Mouse (Mus musculus) liver, embryonic 14 days (tissue): Measurements from ENCODE around the gene Slc35g3. TPM values are rescaled to one million over a fixed set of nuclear protein-coding genes. Genes with fewer than 3 reads are reported as not detected.

Experiments
- polyA plus RNA-seq: library from polyadenylated mRNA; depleted of rRNA; stranded (reverse); fragments of >200 nt; gene quantifications from 2 replicates; pipeline ENCODE4 v1.2.3, GENCODE M21; 2012; rRNA removed

Gene Slc35g3
- polyA plus RNA-seq, result 0.03 TPM in 1 of 2 replicates, not detected in the other

GRCm38 (mm10) chr11:69761868-69762267, at the start of gene Slc35g3:
TSS of gene Slc35g3 (minus strand) at chr11:69761968.

GRCm38 (mm10) chr11:69804972-69805909, 43.5 kb upstream of the Slc35g3 start, which contains the start of gene Tmem102:
TSS of gene Tmem102 (minus strand) at chr11:69805624.

GRCm38 (mm10) chr11:69801379-69801977, 39.7 kb upstream of the Slc35g3 start, which contains the start of gene Fgf11:
TSS of gene Fgf11 (minus strand) at chr11:69801857.

GRCm38 (mm10) chr11:69795168-69795982, 33.6 kb upstream of the Slc35g3 start, which contains the start of gene Chrnb1:
TSS of gene Chrnb1 (minus strand) at chr11:69795943.

GRCm38 (mm10) chr11:69765221-69766125, 3.7 kb upstream of the Slc35g3 start, which contains the start of gene Zbtb4:
TSS of gene Zbtb4 (plus strand) at chr11:69765912.

GRCm38 (mm10) chr11:69758478-69758970, 3.2 kb downstream of the Slc35g3 start, which contains the start of gene Polr2a:
TSS of gene Polr2a (minus strand) at chr11:69758637.

Other genes with a start within 250 kb of the Slc35g3 start
- gene Dnah2, start 212.9 kb downstream of the Slc35g3 start, polyA plus RNA-seq, result 0.01 and 0.06 TPM in 2 replicates
- 0.90 and 0.99 TPM in 2 replicates for gene Efnb3, start 201.8 kb downstream of the Slc35g3 start, polyA plus RNA-seq
- 8.8 and 10.8 TPM in 2 replicates for gene Wrap53, start 181.7 kb downstream of the Slc35g3 start, polyA plus RNA-seq
- gene Trp53, start 181.6 kb downstream of the Slc35g3 start, polyA plus RNA-seq, result 61.5 and 74.1 TPM in 2 replicates
- gene Atp1b2, start 156.0 kb downstream of the Slc35g3 start, polyA plus RNA-seq, result 17.8 and 21.7 TPM in 2 replicates
- 19.1 and 24.0 TPM in 2 replicates for gene Shbg, start 144.1 kb downstream of the Slc35g3 start, polyA plus RNA-seq
- gene Sat2, start 139.9 kb downstream of the Slc35g3 start, polyA plus RNA-seq, result 5.7 and 7.0 TPM in 2 replicates
- 21.3 and 22.6 TPM in 2 replicates for gene Fxr2, start 129.0 kb downstream of the Slc35g3 start, polyA plus RNA-seq
- 0.02 and 0.09 TPM in 2 replicates for gene Sox15, start 106.7 kb downstream of the Slc35g3 start, polyA plus RNA-seq
- 34.7 and 42.4 TPM in 2 replicates for gene Mpdu1, start 99.3 kb downstream of the Slc35g3 start, polyA plus RNA-seq
- 7.8 and 10.5 TPM in 2 replicates for gene Cd68, start 95.8 kb downstream of the Slc35g3 start, polyA plus RNA-seq
- 445 and 498 TPM in 2 replicates for gene Eif4a1, start 89.5 kb downstream of the Slc35g3 start, polyA plus RNA-seq
- gene Senp3, start 79.9 kb downstream of the Slc35g3 start, polyA plus RNA-seq, result 46.2 and 57.7 TPM in 2 replicates
- 0.29 and 0.31 TPM in 2 replicates for gene Tnfsf13, start 76.2 kb downstream of the Slc35g3 start, polyA plus RNA-seq
- 3.4 and 3.8 TPM in 2 replicates for gene Tnfsf12, start 66.1 kb downstream of the Slc35g3 start, polyA plus RNA-seq
- gene Tnfsfm13, start 65.9 kb downstream of the Slc35g3 start, polyA plus RNA-seq, result 0.77 and 0.86 TPM in 2 replicates
- gene Polr2a, start 3.3 kb downstream of the Slc35g3 start, polyA plus RNA-seq, result 12.7 and 15.6 TPM in 2 replicates
- 1.2 and 1.5 TPM in 2 replicates for gene Zbtb4, start 3.9 kb upstream of the Slc35g3 start, polyA plus RNA-seq
- 0.69 and 1.5 TPM in 2 replicates for gene Chrnb1, start 34.0 kb upstream of the Slc35g3 start, polyA plus RNA-seq
- gene Fgf11, start 39.9 kb upstream of the Slc35g3 start, polyA plus RNA-seq, result 0.40 and 0.51 TPM in 2 replicates
- 0.24 and 0.25 TPM in 2 replicates for gene Tmem102, start 43.7 kb upstream of the Slc35g3 start, polyA plus RNA-seq
- not detected in 2 replicates for gene Gm39566, start 53.3 kb upstream of the Slc35g3 start, polyA plus RNA-seq
- not detected in 2 replicates for gene Spem2, start 56.5 kb upstream of the Slc35g3 start, polyA plus RNA-seq
- not detected in 2 replicates for gene Spem1, start 60.2 kb upstream of the Slc35g3 start, polyA plus RNA-seq
- 2.1 and 2.2 TPM in 2 replicates for gene Nlgn2, start 75.8 kb upstream of the Slc35g3 start, polyA plus RNA-seq
- gene Tmem256, start 76.5 kb upstream of the Slc35g3 start, polyA plus RNA-seq, result 155 and 183 TPM in 2 replicates
- gene Plscr3, start 84.4 kb upstream of the Slc35g3 start, polyA plus RNA-seq, result 16.2 and 19.8 TPM in 2 replicates
- 1.2 and 1.3 TPM in 2 replicates for gene Tnk1, start 96.8 kb upstream of the Slc35g3 start, polyA plus RNA-seq
- not detected in 2 replicates for gene Tmem95, start 116.0 kb upstream of the Slc35g3 start, polyA plus RNA-seq
- 0.76 and 0.89 TPM in 2 replicates for gene Kctd11, start 119.4 kb upstream of the Slc35g3 start, polyA plus RNA-seq
- gene Acap1, start 133.6 kb upstream of the Slc35g3 start, polyA plus RNA-seq, result 2.7 and 3.3 TPM in 2 replicates
- 0.40 and 0.53 TPM in 2 replicates for gene 2810408A11Rik, start 139.0 kb upstream of the Slc35g3 start, polyA plus RNA-seq
- 16.6 and 20.3 TPM in 2 replicates for gene Neurl4, start 139.1 kb upstream of the Slc35g3 start, polyA plus RNA-seq
- gene Gps2, start 151.9 kb upstream of the Slc35g3 start, polyA plus RNA-seq, result 75.3 and 87.1 TPM in 2 replicates
- 866 and 1,005 TPM in 2 replicates for gene Eif5a, start 160.0 kb upstream of the Slc35g3 start, polyA plus RNA-seq
- gene Ybx2, start 173.8 kb upstream of the Slc35g3 start, polyA plus RNA-seq, result 0.15 and 0.21 TPM in 2 replicates
- 13.7 and 15.5 TPM in 2 replicates for gene Slc2a4, start 186.2 kb upstream of the Slc35g3 start, polyA plus RNA-seq
- gene Cldn7, start 202.8 kb upstream of the Slc35g3 start, polyA plus RNA-seq, result 1.4 and 2.3 TPM in 2 replicates
- 30.6 and 33.9 TPM in 2 replicates for gene Ctdnep1, start 219.2 kb upstream of the Slc35g3 start, polyA plus RNA-seq
- gene Elp5, start 220.5 kb upstream of the Slc35g3 start, polyA plus RNA-seq, result 41.7 and 49.0 TPM in 2 replicates
- 131 and 138 TPM in 2 replicates for gene Gabarap, start 229.2 kb upstream of the Slc35g3 start, polyA plus RNA-seq
- gene Phf23, start 233.8 kb upstream of the Slc35g3 start, polyA plus RNA-seq, result 16.3 and 17.2 TPM in 2 replicates
- gene Dvl2, start 238.6 kb upstream of the Slc35g3 start, polyA plus RNA-seq, result 3.2 and 4.6 TPM in 2 replicates